Comparison of ENCODE assay signal across 10 mouse cellular contexts in genomic region chr2:178412598-178412997, GRCm38 (mm10). TPM values are rescaled to one million over a fixed set of nuclear protein-coding genes. Genes with fewer than 3 reads are reported as not detected.
DNase-seq lines count a peak whose midpoint lies in the region; ATAC-seq and TF ChIP-seq lines count a peak whose summit lies in the region.
"Had no signal": no experiment of that assay in that cellular context is flagged by ENCODE, and none has a peak within 500 bp of the region (broad histone marks: within the 10 kb centered on the region; RNA-seq: fewer than 3 reads in every experiment).

No protein-coding gene starts in this region.

- peaks cover 1% of the 10 kb centered on the region; the same call in 1 of the 2 replicates for H3K9me3 ChIP-seq in liver, embryonic 12.5 days (replicated peaks)
- H3K9me3 ChIP-seq in liver, embryonic 11.5 days (ENCODE audit: control insufficient read depth, low read length) = no peaks in the 10 kb centered on the region

- no peak for ATAC-seq in liver, embryonic 12.5 days
- ATAC-seq in liver, embryonic 11.5 days (replicated peaks; ENCODE audit: low FRiP score) = no peak

- TF ChIP-seq CTCF in liver, adult 2 months (IDR thresholded peaks at IDR 0.05; ENCODE audit: low read depth, low read length) = no peak

- intact Hi-C loops in heart, postnatal 36 days (cut with DNase I) = no loop called here

- peaks cover 7% of the 10 kb centered on the region; the same call in 1 of the 2 replicates for H3K27me3 ChIP-seq in liver, adult 2 months (ENCODE audit: control insufficient read depth, insufficient read depth, low read length)
- peaks cover 44% of the 10 kb centered on the region for H3K27me3 ChIP-seq in liver, embryonic 12.5 days (replicated peaks)
- H3K27me3 ChIP-seq in liver, embryonic 11.5 days (replicated peaks; ENCODE audit: control insufficient read depth, insufficient read depth, low read length) = peaks cover 20% of the 10 kb centered on the region

- H3K4me1 ChIP-seq in liver, adult 2 months (ENCODE audit: control insufficient read depth, insufficient read depth, low read length) = no peaks in the 10 kb centered on the region; the same call in 1 of the 2 replicates
- peaks cover 41% of the 10 kb centered on the region for H3K4me1 ChIP-seq in liver, embryonic 12.5 days
- H3K4me1 ChIP-seq in liver, embryonic 11.5 days (replicated peaks; ENCODE audit: control insufficient read depth, insufficient read depth, low read length) = peaks cover 7% of the 10 kb centered on the region

- H3K27ac ChIP-seq in liver, adult 2 months (replicated peaks; ENCODE audit: insufficient read depth, low read depth, low read length) = no peak overlapping the region
- H3K27ac ChIP-seq in liver, embryonic 12.5 days = no peak overlapping the region
- H3K27ac ChIP-seq in liver, embryonic 11.5 days (ENCODE audit: low read depth, low read length) = no peak overlapping the region

- DNase-seq in liver, adult 2 months (ENCODE audit: extremely low read depth, low read depth, low spot score) = peak; percentile 8
- peak; percentile 63 to 70 for DNase-seq in gastrocnemius, adult 8-10 months (ENCODE audit: low spot score in 2 of 2)
- DNase-seq in heart, postnatal 36 days = peak; percentile 37 to 51
- peak; percentile 32 for DNase-seq in retina, embryonic 14.5 days (ENCODE audit: low spot score)
- DNase-seq in layer of hippocampus, postnatal 25 days (ENCODE audit: extremely low spot score in 1 of 2, low spot score in 1 of 2) = no peak
- DNase-seq in liver, embryonic 11.5 days (ENCODE audit: low spot score) = no peak
- DNase-seq in spleen, postnatal 14 days (ENCODE audit: low spot score in 2 of 2) = no peak

- no peak overlapping the region for H3K9ac ChIP-seq in liver, adult 2 months (ENCODE audit: low read depth, low read length)
- H3K9ac ChIP-seq in liver, embryonic 12.5 days = no peak overlapping the region
- H3K9ac ChIP-seq in liver, embryonic 11.5 days (ENCODE audit: low read depth, low read length) = no peak overlapping the region

- H3K36me3 ChIP-seq in liver, adult 2 months (ENCODE audit: control insufficient read depth, insufficient read depth, low read length) = no peaks in the 10 kb centered on the region
- no peaks in the 10 kb centered on the region for H3K36me3 ChIP-seq in liver, embryonic 12.5 days
- H3K36me3 ChIP-seq in liver, embryonic 11.5 days (ENCODE audit: control insufficient read depth, insufficient read depth, low read length) = no peaks in the 10 kb centered on the region

- 72% methylated on average over 6 of the region's 6 CpGs for WGBS in liver, adult 2 months
- 56% methylated on average over 6 of the region's 6 CpGs for WGBS in liver, embryonic 12.5 days (ENCODE audit: insufficient replicate concordance)
- WGBS in liver, embryonic 11.5 days = 54% methylated on average over 6 of the region's 6 CpGs

- H3K79me2 ChIP-seq in liver, adult 2 months (ENCODE audit: control insufficient read depth, insufficient read depth, low read length) = no peaks in the 10 kb centered on the region

- H3K4me2 ChIP-seq in liver, embryonic 12.5 days = no peak overlapping the region
- H3K4me2 ChIP-seq in liver, embryonic 11.5 days = no peak overlapping the region

- TF ChIP-seq POLR2A in liver, adult 2 months (IDR thresholded peaks at IDR 0.05; ENCODE audit: extremely low read depth, insufficient read depth, low read length) = no peak

- no peak overlapping the region for H3K4me3 ChIP-seq in liver, adult 2 months (ENCODE audit: insufficient read depth, low read depth, low read length)
- H3K4me3 ChIP-seq in liver, embryonic 12.5 days = no peak overlapping the region
- H3K4me3 ChIP-seq in liver, embryonic 11.5 days (ENCODE audit: low read depth, low read length) = no peak overlapping the region

RNA-seq across cellular contexts. Expression of gene Ppp1r3d, which starts 1.7 kb away (rescaled TPM):
- total RNA-seq in liver, adult 2 months (2014; rRNA removed) = 0.18 and 0.20 TPM in 2 replicates
- 0.16 and 0.21 TPM in 2 replicates for polyA plus RNA-seq in liver, adult 2 months (2012; rRNA removed)
- polyA plus RNA-seq in liver, embryonic 12.5 days (2016; fragmentation: Nextera tagmentation; extraction: Ambion mirVana) = 1.8 and 1.9 TPM in 2 replicates
- 1 to 10 TPM; 2.9 to 6.2 (median 4.7) TPM for total RNA-seq in gastrocnemius, adult 8-10 months (2022)
- total RNA-seq in heart, postnatal 36 days (2021) = 10 to 100 TPM; 15.3 to 17.9 TPM
- 1 to 10 TPM; 5.5 to 6.2 TPM for total RNA-seq in layer of hippocampus, postnatal 25 days (2021)
- polyA plus RNA-seq in liver, embryonic 11.5 days (2014; fragmentation: Nextera tagmentation; extraction: Ambion mirVana) = 2.0 and 3.0 TPM in 2 replicates

RNA-seq across cellular contexts. Expression of gene Fam217b, which starts 1.7 kb away (rescaled TPM):
- total RNA-seq in liver, adult 2 months (2014; rRNA removed) = 0.18 and 0.47 TPM in 2 replicates
- 0.15 and 0.16 TPM in 2 replicates for polyA plus RNA-seq in liver, adult 2 months (2012; rRNA removed)
- polyA plus RNA-seq in liver, embryonic 12.5 days (2016; fragmentation: Nextera tagmentation; extraction: Ambion mirVana) = 1.2 and 2.0 TPM in 2 replicates
- 1 to 10 TPM; 2.3 to 5.5 (median 2.6) TPM for total RNA-seq in gastrocnemius, adult 8-10 months (2022)
- total RNA-seq in heart, postnatal 36 days (2021) = 10 to 100 TPM in 1 of 2 experiments, 1 to 10 TPM in 1; 9.6 to 13.3 TPM
- 10 to 100 TPM; 43.6 to 45.9 TPM for total RNA-seq in layer of hippocampus, postnatal 25 days (2021)
- 3.7 TPM in 2 replicates for polyA plus RNA-seq in liver, embryonic 11.5 days (2014; fragmentation: Nextera tagmentation; extraction: Ambion mirVana)

RNA-seq across cellular contexts. Expression of gene Sycp2, which starts 5.1 kb away (rescaled TPM):
- total RNA-seq in liver, adult 2 months (2014; rRNA removed) = not detected in 2 replicates
- not detected in 2 replicates for polyA plus RNA-seq in liver, adult 2 months (2012; rRNA removed)
- polyA plus RNA-seq in liver, embryonic 12.5 days (2016; fragmentation: Nextera tagmentation; extraction: Ambion mirVana) = 0.02 TPM in 1 of 2 replicates, not detected in the other
- total RNA-seq in gastrocnemius, adult 8-10 months (2022) = not detected
- 1 to 10 TPM in 1 of 2 experiments, under 1 TPM in 1; 0.49 to 1.7 TPM for total RNA-seq in heart, postnatal 36 days (2021)
- total RNA-seq in layer of hippocampus, postnatal 25 days (2021) = under 1 TPM; 0.52 to 0.87 TPM
- polyA plus RNA-seq in liver, embryonic 11.5 days (2014; fragmentation: Nextera tagmentation; extraction: Ambion mirVana) = 0.08 TPM in 1 of 2 replicates, not detected in the other
- total RNA-seq: common myeloid progenitor, adult 5-6 weeks had no signal
- polyA plus RNA-seq: large intestine, adult 2 months had no signal

RNA-seq across cellular contexts. Expression of gene Cdh26, which starts 17.7 kb away (rescaled TPM):
- total RNA-seq in liver, adult 2 months (2014; rRNA removed) = not detected in 2 replicates
- polyA plus RNA-seq in liver, adult 2 months (2012; rRNA removed) = 0.06 TPM in 1 of 2 replicates, not detected in the other
- 0.14 and 0.26 TPM in 2 replicates for polyA plus RNA-seq in liver, embryonic 12.5 days (2016; fragmentation: Nextera tagmentation; extraction: Ambion mirVana)
- total RNA-seq in gastrocnemius, adult 8-10 months (2022) = not detected
- total RNA-seq in heart, postnatal 36 days (2021) = under 1 TPM in 1 of 2 experiments, not detected in 1; 0.11 TPM
- total RNA-seq in layer of hippocampus, postnatal 25 days (2021) = under 1 TPM in 1 of 2 experiments, not detected in 1; 0.12 TPM
- polyA plus RNA-seq in liver, embryonic 11.5 days (2014; fragmentation: Nextera tagmentation; extraction: Ambion mirVana) = 0.08 TPM in 1 of 2 replicates, not detected in the other
- total RNA-seq: common myeloid progenitor, adult 5-6 weeks had no signal

Comparison
In these comparisons a context has a peak if more than half of its experiments do, and no peak if none do; other contexts are left out.
1. DNase-seq: peak in liver, adult 2 months (single experiment), gastrocnemius, adult 8-10 months (2 of 2), heart, postnatal 36 days (2 of 2) and retina, embryonic 14.5 days (single experiment); none in layer of hippocampus, postnatal 25 days (0 of 2), liver, embryonic 11.5 days (single experiment) and spleen, postnatal 14 days (0 of 2).